Mouse (Mus musculus) frontal cortex, adult (tissue): ENCODE data around the gene Rhox4e.
"Not testable (repeated sequence)": the region's sequence is repeated elsewhere in the genome, so short reads cannot be mapped to it uniquely, and the experiment has no call there.

ENCODE experiments used
- ATAC-seq: cut with Nextera tagmentation; 2 replicates; pipeline ENCODE4 v1.9.2; 2017; ENCODE audit warnings: mild to moderate bottlenecking, moderate library complexity, mixed read lengths; ENCODE audit not compliant: low TSS enrichment

Gene Rhox4e

DNA sequence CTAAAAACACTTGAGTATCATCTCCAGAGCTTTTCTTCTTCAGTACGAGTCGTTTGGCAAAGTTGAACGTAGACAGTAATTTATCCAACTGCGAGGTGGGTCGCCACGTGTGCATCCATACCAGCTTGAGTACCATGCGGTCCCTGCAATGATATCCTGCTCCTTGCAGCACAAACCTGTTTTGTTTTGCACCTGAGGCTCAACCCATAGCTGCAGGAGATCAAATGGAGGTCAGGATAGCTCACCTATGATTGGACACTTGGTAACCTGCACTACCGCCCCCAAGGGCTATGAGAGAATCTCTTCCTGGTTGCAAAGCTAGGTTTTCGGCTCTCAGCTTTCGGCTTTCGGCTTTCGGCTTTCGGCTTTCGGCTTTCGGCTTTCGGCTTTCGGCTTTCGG lies at the start of gene Rhox4e:
Gene Rhox4e, plus strand, starts transcription at position 301 of the 400 bp plus-strand sequence.
- ATAC-seq, result not testable (repeated sequence)

DNA sequence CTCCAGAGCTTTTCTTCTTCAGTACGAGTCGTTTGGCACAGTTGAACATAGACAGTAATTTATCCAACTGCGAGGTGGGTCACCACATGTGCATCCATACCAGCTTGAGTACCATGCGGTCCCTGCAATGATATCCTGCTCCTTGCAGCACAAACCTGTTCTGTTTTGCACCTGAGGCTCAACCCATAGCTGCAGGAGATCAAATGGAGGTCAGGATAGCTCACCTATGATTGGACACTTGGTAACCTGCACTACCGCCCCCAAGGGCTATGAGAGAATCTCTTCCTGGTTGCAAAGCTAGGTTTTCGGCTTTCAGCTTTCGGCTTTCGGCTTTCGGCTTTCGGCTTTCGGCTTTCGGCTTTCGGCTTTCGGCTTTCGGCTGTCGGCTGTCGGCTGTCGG lies 43.2 kb upstream of the Rhox4e start, which contains the start of gene Rhox4d:
Gene Rhox4d, plus strand, starts transcription at position 301 of the 400 bp plus-strand sequence.
- not testable (repeated sequence) for ATAC-seq

DNA sequence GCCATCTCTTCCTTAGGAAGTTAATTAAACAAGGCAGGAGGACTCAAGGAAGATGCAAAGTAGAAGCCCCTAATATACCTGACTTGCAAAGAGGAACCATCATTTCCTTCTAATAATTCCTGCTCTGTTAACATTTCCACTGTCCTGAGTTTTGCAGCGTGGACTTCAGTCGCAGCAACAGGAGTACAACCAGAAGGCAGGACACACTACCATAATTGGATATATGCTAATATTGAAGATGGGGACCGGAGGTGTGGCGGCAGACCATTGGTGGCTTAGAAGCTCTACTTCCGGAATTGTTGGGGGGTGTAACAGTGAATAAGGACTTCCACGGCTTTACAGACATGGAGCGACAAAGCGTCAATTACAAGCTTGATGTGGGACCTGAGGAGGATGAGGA lies 27.1 kb upstream of the Rhox4e start, which contains the start of gene Rhox2e:
Gene Rhox2e, plus strand, starts transcription at position 301 of the 400 bp plus-strand sequence.
- ATAC-seq, result not testable (repeated sequence)

DNA sequence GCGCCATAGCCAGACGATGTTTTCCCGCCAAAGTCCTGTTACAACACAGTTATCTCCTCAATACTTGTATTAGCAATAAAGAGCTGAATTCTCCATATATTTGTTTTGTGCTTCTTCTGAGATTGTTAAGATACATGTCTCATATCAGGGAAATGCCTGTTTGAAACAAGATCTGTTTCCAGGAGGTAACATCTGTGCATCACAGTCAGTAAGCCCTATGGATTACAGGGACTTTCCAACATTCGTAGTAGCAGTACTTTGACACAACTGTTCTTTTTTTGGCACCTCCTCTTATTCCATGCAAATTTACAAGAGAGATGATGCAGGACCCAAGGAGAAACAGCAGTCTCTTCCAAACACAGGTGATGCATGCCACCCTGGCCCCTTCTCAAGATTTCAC lies 15.5 kb upstream of the Rhox4e start, which contains the start of gene Rhox3e:
Gene Rhox3e, plus strand, starts transcription at position 301 of the 400 bp plus-strand sequence.
- not testable (repeated sequence) for ATAC-seq

DNA sequence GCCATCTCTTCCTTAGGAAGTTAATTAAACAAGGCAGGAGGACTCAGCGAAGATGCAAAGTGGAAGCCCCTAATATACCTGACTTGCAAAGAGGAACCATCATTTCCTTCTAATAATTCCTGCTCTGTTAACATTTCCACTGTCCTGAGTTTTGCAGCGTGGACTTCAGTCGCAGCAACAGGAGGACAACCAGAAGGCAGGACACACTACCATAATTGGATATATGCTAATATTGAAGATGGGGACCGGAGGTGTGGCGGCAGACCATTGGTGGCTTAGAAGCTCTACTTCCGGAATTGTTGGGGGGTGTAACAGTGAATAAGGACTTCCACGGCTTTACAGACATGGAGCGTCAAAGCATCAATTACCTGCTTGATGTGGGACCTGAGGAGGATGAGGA lies 13.9 kb downstream of the Rhox4e start, which contains the start of gene Rhox2f:
Gene Rhox2f, plus strand, starts transcription at position 301 of the 400 bp plus-strand sequence.
- ATAC-seq, result not testable (repeated sequence)

DNA sequence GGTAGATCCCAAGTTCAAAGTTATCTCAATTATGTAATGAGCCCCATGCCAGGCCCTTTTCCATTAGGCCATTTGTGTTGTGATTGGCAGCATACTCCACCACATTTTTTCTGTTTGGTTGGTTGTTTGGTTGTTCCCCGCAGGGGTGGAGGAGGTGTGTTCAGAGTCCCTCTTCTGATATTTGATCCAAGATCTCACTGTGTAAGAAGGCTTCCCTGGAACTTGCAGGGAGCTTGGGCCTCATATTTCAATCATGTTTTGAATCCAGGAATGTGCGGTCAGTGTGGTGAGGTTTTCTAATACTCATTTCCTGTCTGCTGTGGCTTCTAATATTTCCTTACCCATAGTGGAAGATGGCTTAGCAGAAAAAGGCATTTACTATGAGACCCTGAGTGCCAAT lies 15.4 kb downstream of the Rhox4e start:
- ATAC-seq, result not testable (repeated sequence)

DNA sequence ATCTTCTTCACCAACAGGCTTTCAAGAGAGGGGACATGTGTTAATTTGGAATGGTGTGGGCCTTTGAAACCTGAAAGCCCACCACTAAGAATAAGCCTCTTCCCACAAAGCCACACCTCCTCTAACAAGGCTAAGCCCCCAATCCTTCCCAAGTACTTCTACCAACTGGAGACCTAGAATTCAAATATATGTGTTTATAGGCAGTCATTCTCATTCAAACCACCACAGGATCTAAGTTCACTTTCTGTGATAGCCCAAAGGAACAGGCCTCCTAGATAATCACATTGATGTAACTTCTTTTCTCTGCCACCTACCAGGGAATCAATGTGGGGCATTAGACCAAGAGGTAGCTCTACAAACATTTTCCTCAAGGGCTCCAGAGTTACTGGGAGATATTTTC lies 23.5 kb downstream of the Rhox4e start, which contains the start of gene Rhox3f:
Gene Rhox3f, plus strand, starts transcription at position 301 of the 400 bp plus-strand sequence.
- ATAC-seq, result not testable (repeated sequence)

DNA sequence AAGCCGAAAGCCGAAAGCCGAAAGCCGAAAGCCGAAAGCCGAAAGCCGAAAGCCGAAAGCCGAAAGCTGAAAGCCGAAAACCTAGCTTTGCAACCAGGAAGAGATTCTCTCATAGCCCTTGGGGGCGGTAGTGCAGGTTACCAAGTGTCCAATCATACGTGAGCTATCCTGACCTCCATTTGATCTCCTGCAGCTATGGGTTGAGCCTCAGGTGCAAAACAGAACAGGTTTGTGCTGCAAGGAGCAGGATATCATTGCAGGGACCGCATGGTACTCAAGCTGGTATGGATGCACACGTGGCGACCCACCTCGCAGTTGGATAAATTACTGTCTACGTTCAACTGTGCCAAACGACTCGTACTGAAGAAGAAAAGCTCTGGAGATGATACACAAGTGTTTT lies 50.4 kb downstream of the Rhox4e start, which contains the start of gene Rhox4f:
Gene Rhox4f, minus strand, starts transcription at position 101 of the 400 bp plus-strand sequence.
- not testable (repeated sequence) for ATAC-seq
